Mouse (Mus musculus) midbrain, embryonic 10.5 days (tissue): ENCODE measurements around the gene Fam129c. TPM values are rescaled to one million over a fixed set of nuclear protein-coding genes. Genes with fewer than 3 reads are reported as not detected.

Experiments used
- DNase-seq: peaks from one replicate; pipeline ENCODE4 v3.0.0-alpha.2; 2017; ENCODE audit warnings: low spot score
- H3K27ac ChIP-seq: fragments of 300-500 bp; sonication (generic); replicated peaks from 2 replicates; pipeline ENCODE4 v1.5.1; 2016; ENCODE audit warnings: mild to moderate bottlenecking
- H3K27me3 ChIP-seq: fragments of 300-500 bp; sonication (generic); 2 replicates; pipeline ENCODE4 v1.6.1; 2016; ENCODE audit warnings: low read depth, mild to moderate bottlenecking; ENCODE audit not compliant: poor library complexity, severe bottlenecking
- H3K36me3 ChIP-seq: fragments of 300-500 bp; sonication (generic); 2 replicates; pipeline ENCODE4 v1.6.1; 2016; ENCODE audit warnings: mild to moderate bottlenecking, moderate library complexity
- H3K4me1 ChIP-seq: fragments of 300-500 bp; sonication (generic); 2 replicates; pipeline ENCODE4 v1.6.1; 2016
- H3K4me3 ChIP-seq: fragments of 300-500 bp; sonication (generic); 2 replicates; pipeline ENCODE4 v1.5.1; 2016; ENCODE audit warnings: mild to moderate bottlenecking, moderate library complexity
- H3K9me3 ChIP-seq: fragments of 300-500 bp; sonication (generic); replicated peaks from 2 replicates; pipeline ENCODE4 v1.6.1; 2016; ENCODE audit warnings: mild to moderate bottlenecking
- WGBS: fragments of 180-500 bp; shearing (Covaris S2); methylation state at CpG from one replicate; pipeline ENCODE4 v1.1.7; 2016; 5-methylcytosine and 5-hydroxymethylcytosine counted together
- polyA plus RNA-seq: library from polyadenylated mRNA; unstranded; fragments of >200 nt; fragmentation: Nextera tagmentation; extraction: Ambion mirVana; gene quantifications from 2 replicates; pipeline ENCODE4 v1.2.1, GENCODE M21; 2016

Fam129c gene
- polyA plus RNA-seq, 1 experiment from 2014 or later, result 4.5 TPM

DNA sequence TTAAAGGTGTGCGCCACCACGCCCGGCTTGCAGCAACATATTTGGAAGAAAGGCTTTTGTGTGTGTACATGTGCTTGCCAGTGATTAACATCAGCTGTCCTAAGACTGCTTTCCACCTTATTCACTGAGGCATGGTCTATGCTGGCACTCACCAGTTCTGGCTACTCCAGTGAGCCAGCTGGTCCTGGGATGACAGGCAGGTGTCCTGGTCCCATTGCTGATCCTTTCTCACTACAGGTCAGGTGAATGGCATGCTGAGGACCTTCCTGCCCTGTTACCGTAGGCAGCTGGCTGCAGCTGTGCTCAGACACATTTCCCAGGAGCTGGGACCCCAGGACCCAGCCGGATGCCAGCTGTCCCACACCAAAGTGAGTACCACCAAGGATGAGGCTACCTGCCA lies 1.4 kb downstream of the Fam129c start:
- Histone ChIP-seq H3K9me3 (no peaks in the 10 kb centered on the region), H3K4me1 (peaks cover 38% of the 10 kb centered on the region), H3K36me3 (peaks cover 27% of the 10 kb centered on the region), H3K27me3 (peaks cover 51% of the 10 kb centered on the region), H3K27ac (no peak overlapping the region), H3K4me3 (no peak overlapping the region)
- WGBS, result 92% methylated on average over 5 of the region's 5 CpGs
- no peak for DNase-seq

DNA sequence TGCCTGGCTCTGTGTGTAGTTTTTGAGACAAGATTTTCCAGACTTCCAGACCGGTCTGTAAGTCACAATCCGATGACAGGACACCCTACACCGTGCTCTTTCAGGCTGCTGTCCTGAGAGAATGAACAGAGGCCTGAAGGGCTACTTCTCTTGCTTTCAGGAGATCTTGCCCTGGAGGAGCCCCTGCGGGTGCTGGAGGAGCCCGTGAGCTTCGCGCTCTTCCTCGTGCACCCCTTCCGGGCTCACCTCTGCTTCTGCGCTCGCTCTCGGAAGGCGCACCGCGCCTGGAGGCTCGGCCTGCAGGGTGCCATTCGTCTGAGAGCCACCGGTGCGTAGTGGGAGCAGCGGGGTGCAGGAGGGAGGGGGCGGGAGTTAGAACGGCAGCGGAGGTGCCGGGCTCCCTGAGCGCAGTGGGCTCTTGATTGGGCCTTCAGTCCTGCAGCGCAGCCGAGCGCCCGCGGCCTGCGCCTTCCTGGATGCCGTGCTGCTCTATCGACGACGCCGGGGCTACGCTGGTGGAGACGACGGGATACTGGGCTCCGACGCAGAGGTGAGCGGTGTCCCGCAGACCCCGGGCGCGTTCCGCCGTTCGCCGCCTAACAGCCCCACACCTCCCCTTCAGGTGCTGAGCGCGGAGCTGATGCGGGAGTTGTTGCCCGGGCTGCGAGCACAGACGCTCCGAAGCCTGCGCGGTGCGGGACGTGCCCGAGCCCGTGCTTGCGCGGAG lies 4.7 kb downstream of the Fam129c start:
- Histone ChIP-seq H3K27me3 (peaks cover 71% of the 10 kb centered on the region), H3K9me3 (no peaks in the 10 kb centered on the region), H3K4me1 (peaks cover 18% of the 10 kb centered on the region), H3K36me3 (peaks cover 15% of the 10 kb centered on the region), H3K27ac (no peak overlapping the region), H3K4me3 (peak overlapping the region; percentile 48)
- WGBS, result 2% methylated on average over 65 of the region's 65 CpGs
- peak; percentile 36 for DNase-seq

DNA sequence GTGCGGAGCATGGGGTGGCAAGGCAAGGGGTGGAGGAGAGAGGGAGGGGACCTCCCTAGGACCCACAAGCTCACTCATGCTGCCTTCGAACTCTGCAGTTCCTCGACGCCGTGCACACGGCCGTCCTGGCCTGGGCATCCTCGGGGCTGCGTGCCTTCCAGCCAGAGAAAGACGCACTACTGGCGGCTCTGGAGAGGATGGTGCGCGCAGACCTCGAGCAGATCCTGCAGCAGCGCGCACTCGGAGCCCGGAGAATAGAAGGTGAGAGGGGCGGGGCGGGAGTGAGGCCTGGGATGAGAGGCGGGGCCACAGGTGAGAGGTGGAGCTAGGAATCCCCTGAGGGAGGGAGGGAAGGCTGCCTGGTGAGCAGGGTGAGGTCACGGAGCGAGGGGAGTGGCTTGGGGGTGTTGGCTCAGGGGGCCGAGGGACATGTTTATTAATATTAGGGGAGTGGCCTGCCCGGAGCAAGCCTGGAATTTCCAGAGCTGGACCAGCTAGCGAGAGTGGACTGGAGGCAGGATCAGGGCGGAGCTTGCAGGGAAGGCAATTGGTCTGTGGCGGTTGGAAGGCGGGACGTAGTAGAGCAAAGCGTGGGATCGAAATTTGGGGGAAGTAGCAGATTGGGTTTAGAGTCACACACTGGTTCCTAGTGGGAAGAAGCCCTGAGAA lies 5.4 kb downstream of the Fam129c start:
- Histone ChIP-seq H3K9me3 (no peaks in the 10 kb centered on the region), H3K36me3 (peaks cover 15% of the 10 kb centered on the region), H3K27ac (no peak overlapping the region), H3K4me1 (peaks cover 18% of the 10 kb centered on the region), H3K27me3 (peaks cover 71% of the 10 kb centered on the region), H3K4me3 (peak overlapping the region; percentile 48)
- DNase-seq, result peak; percentile 53
- WGBS, result 1% methylated on average over 32 of the region's 32 CpGs

DNA sequence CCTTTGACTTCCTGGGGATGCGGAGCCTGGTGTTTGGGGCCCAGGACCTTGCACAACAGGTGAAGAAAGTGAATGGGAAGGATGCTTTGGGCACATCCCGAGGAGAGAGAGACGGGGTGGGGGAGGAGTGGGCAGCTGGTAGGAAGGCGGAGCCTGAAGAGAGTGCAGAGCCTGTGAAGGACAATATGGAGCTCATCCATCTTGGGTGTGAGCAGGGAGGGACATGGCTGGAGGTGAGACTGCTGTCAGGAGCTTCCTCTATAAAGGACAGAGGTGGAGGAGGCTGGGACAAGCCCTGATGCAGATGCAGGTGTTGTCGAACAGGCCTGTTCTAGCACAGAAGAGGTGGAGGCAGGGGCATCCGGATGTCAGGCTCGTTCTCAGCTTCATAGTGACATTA lies 6.6 kb downstream of the Fam129c start:
- Histone ChIP-seq H3K36me3 (peaks cover 12% of the 10 kb centered on the region), H3K4me3 (no peak overlapping the region), H3K27me3 (peaks cover 68% of the 10 kb centered on the region), H3K4me1 (peaks cover 18% of the 10 kb centered on the region), H3K27ac (no peak overlapping the region), H3K9me3 (no peaks in the 10 kb centered on the region)
- WGBS, result 56% methylated on average over 7 of the region's 7 CpGs
- no peak for DNase-seq

- peaks cover 35% of the 10 kb centered on the region for H3K36me3 ChIP-seq
- WGBS, result under 1% methylated on average over 82 of the region's 82 CpGs
- H3K4me1 ChIP-seq, result peaks cover 14% of the 10 kb centered on the region
- peak within 1 kb of the TSS; percentile 98 for H3K4me3 ChIP-seq
- H3K27me3 ChIP-seq, result no peaks in the 10 kb centered on the region
- peak within 1 kb of the TSS; percentile 91 for H3K27ac ChIP-seq
- peak; percentile 98 for DNase-seq
- H3K9me3 ChIP-seq, result no peaks in the 10 kb centered on the region
Observed at GRCm38 (mm10) chr8:71610822-71611651, 13.6 kb downstream of the Fam129c start, which contains the start of gene Colgalt1. Colgalt1 (plus strand) TSS chr8:71610998.

DNA sequence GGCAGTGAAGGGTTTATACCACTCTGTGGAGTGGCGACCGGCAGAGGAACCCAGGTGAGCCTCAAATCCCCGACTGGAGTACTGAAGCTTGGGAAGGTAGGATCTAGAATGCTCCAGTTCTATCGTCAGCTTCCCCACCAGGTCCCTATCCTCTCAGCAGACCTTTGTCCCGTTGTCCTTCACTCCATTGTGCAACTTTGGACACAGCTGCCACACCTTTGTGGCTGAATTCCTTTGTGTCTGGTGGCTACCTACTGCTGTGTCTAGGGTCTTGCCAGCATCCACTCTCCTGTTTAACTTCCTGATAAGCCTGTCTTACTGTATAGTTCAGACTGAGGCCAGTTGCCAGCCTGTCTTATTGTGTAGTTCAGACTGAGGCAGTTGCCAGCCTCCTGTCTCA lies 14.7 kb downstream of the Fam129c start:
- no peaks in the 10 kb centered on the region for H3K27me3 ChIP-seq
- H3K4me1 ChIP-seq, result peaks cover 14% of the 10 kb centered on the region
- H3K36me3 ChIP-seq, result peaks cover 46% of the 10 kb centered on the region
- 55% methylated on average over 5 of the region's 5 CpGs for WGBS
- H3K9me3 ChIP-seq, result no peaks in the 10 kb centered on the region
- H3K27ac ChIP-seq, result peak overlapping the region; percentile 91; the same call in 1 of the 2 replicates
- no peak for DNase-seq
- H3K4me3 ChIP-seq, result peak overlapping the region; percentile 98

DNA sequence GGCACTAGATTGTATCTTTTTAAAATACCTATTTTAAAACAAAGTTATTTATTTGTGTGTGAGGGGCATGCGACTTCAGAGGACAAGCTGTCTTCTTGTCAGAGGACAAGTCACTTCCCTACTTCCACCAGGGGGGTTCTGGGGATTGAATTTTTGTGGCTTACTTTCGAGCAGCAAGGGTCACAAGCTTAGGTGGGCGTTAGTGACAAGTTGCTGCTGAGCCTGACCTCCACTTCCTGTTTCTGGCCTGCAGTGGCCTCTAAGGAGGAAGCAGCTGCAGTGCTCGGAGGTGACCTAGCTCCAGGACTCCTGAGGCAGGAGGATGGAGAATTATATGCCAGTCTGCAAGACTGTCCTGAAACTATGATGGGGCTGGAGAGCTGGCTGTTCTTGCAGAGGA lies 16.0 kb downstream of the Fam129c start:
- Histone ChIP-seq H3K9me3 (no peaks in the 10 kb centered on the region), H3K4me1 (peaks cover 14% of the 10 kb centered on the region), H3K27ac (no peak overlapping the region), H3K27me3 (no peaks in the 10 kb centered on the region), H3K4me3 (no peak overlapping the region), H3K36me3 (peaks cover 59% of the 10 kb centered on the region)
- DNase-seq, result no peak
- 72% methylated on average over 4 of the region's 4 CpGs for WGBS

DNA sequence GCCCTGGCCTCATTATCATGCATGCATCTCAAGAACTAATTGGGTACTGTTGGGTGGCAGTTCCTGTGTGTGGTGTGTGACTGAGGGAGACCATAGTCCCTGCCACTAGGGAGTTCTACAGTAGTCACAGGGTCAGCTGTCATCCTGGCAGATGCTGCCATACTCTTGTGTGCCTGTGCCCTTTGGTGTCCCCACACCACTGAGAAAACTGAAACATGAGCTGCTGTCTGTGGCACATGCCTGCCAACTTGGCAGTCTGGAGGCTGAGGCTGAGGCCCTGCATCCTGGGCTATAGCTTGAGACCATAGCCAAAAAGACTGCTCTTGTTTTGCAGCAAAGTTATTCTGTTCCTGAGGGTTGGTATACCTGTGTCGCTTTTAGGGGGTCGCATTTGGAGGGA lies 22.3 kb downstream of the Fam129c start:
- peaks cover 99% of the 10 kb centered on the region for H3K36me3 ChIP-seq
- no peak for DNase-seq

DNA sequence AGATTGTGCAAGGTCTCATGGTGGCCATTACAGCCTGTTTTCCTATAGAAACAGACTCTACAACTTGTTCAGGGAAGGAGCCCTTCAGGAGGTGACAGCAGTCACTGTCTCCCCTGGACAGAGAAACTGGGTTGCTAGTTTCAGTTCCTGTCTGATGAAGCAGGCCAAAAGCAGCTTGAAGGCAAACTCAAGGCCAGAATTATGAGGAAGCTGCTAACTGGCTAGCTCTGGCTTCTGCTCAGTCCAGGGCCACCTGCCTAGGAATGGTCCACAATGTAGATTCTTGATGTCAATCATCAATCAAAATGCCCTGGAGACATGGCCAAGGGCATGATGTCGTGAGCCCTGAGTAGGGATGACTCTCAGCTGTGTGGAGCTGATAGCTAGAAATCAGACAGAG lies 27.6 kb downstream of the Fam129c start:
- no peak overlapping the region for H3K27ac ChIP-seq

More for the DNA sequence above, 22.3 kb downstream of the Fam129c start:
- Histone ChIP-seq H3K27me3 (no peaks in the 10 kb centered on the region), H3K9me3 (peaks cover 23% of the 10 kb centered on the region), H3K4me3 (no peak overlapping the region), H3K27ac (no peak overlapping the region), H3K4me1 (no peaks in the 10 kb centered on the region)
- 94% methylated on average over 2 of the region's 2 CpGs for WGBS

GRCm38 (mm10) chr8:71626753-71627152 lies 29.3 kb downstream of the Fam129c start:
- no peak for DNase-seq
- peaks cover 18% of the 10 kb centered on the region for H3K9me3 ChIP-seq
- no peak overlapping the region for H3K4me3 ChIP-seq
- H3K27ac ChIP-seq, result no peak overlapping the region
- WGBS, result 86% methylated on average over 9 of the region's 9 CpGs
- peaks cover 29% of the 10 kb centered on the region for H3K27me3 ChIP-seq
- peaks cover 33% of the 10 kb centered on the region for H3K4me1 ChIP-seq
- H3K36me3 ChIP-seq, result peaks cover 46% of the 10 kb centered on the region

More for the DNA sequence above, 27.6 kb downstream of the Fam129c start:
- WGBS, result 95% methylated on average over 1 of the region's 1 CpGs
- DNase-seq, result no peak
- H3K9me3 ChIP-seq, result peaks cover 23% of the 10 kb centered on the region
- H3K27me3 ChIP-seq, result peaks cover 13% of the 10 kb centered on the region
- H3K4me3 ChIP-seq, result no peak overlapping the region
- H3K4me1 ChIP-seq, result peaks cover 30% of the 10 kb centered on the region
- peaks cover 63% of the 10 kb centered on the region for H3K36me3 ChIP-seq

- H3K36me3 ChIP-seq, result peaks cover 39% of the 10 kb centered on the region
- peaks cover 33% of the 10 kb centered on the region for H3K4me1 ChIP-seq
- no peak overlapping the region for H3K4me3 ChIP-seq
- H3K9me3 ChIP-seq, result peaks cover 16% of the 10 kb centered on the region
- H3K27ac ChIP-seq, result no peak overlapping the region
- 54% methylated on average over 9 of the region's 9 CpGs for WGBS
- DNase-seq, result no peak
- peaks cover 36% of the 10 kb centered on the region for H3K27me3 ChIP-seq
Observed at GRCm38 (mm10) chr8:71627265-71628099, 30.0 kb downstream of the Fam129c start.
